Mouse (Mus musculus) NIH3T3 (cell line): Measurements from ENCODE around the gene Spem2.
"Not testable (repeated sequence)": the region's sequence is repeated elsewhere in the genome, so short reads cannot be mapped to it uniquely, and the experiment has no call there.

ENCODE experiments used
- DNase-seq: peaks from one replicate; pipeline ENCODE4 v3.0.0-alpha.2; 2012; ENCODE audit warnings: low read depth

Spem2 gene

GRCm38 (mm10) chr11:69818365-69818764 is at the start of gene Spem2:
Gene Spem2, minus strand, starts transcription at chr11:69818465.
- DNase-seq = no peak

GRCm38 (mm10) chr11:69867335-69867734 is 49.1 kb upstream of the Spem2 start:
- DNase-seq = no peak

- no peak for DNase-seq
These were observed 47.3 kb upstream of the Spem2 start for GRCm38 (mm10) chr11:69865561-69865960.

GRCm38 (mm10) chr11:69864138-69864860 is 46.0 kb upstream of the Spem2 start:
- DNase-seq = no peak

GRCm38 (mm10) chr11:69863729-69864128 is 45.5 kb upstream of the Spem2 start:
- DNase-seq = not testable (repeated sequence)

GRCm38 (mm10) chr11:69858113-69858998 is 40.1 kb upstream of the Spem2 start, which contains the start of gene Tnk1:
Gene Tnk1, minus strand, starts transcription at chr11:69858730.
- no peak for DNase-seq

GRCm38 (mm10) chr11:69855347-69855746 is 37.1 kb upstream of the Spem2 start:
- no peak for DNase-seq

GRCm38 (mm10) chr11:69854680-69855079 is 36.4 kb upstream of the Spem2 start:
- DNase-seq = no peak

GRCm38 (mm10) chr11:69853994-69854393 is 35.7 kb upstream of the Spem2 start:
- no peak for DNase-seq

GRCm38 (mm10) chr11:69850754-69851153 is 32.5 kb upstream of the Spem2 start:
- DNase-seq = no peak

GRCm38 (mm10) chr11:69849884-69850283 is 31.6 kb upstream of the Spem2 start:
- DNase-seq = no peak

- DNase-seq = no peak
These were observed 30.9 kb upstream of the Spem2 start for GRCm38 (mm10) chr11:69849128-69849527.

- no peak for DNase-seq
These were observed 29.8 kb upstream of the Spem2 start for GRCm38 (mm10) chr11:69848021-69848420.

GRCm38 (mm10) chr11:69846738-69847688 is 28.7 kb upstream of the Spem2 start:
- peak; percentile 73 for DNase-seq

GRCm38 (mm10) chr11:69846198-69846680 is 28.0 kb upstream of the Spem2 start, which contains the start of gene Plscr3:
Gene Plscr3, plus strand, starts transcription at chr11:69846376.
- DNase-seq = peak; percentile 94

- peak; percentile 69 for DNase-seq
These were observed 20.4 kb upstream of the Spem2 start for GRCm38 (mm10) chr11:69838714-69839104.

GRCm38 (mm10) chr11:69837952-69838713 is 19.9 kb upstream of the Spem2 start, which contains the start of gene Tmem256:
Gene Tmem256, plus strand, starts transcription at chr11:69838514.
- DNase-seq = peak; percentile 98

- no peak for DNase-seq
These were observed 19.3 kb upstream of the Spem2 start, which contains the start of gene Nlgn2 for GRCm38 (mm10) chr11:69837604-69837951. Gene Nlgn2, minus strand, starts transcription at chr11:69837784.

- peak; percentile 66 for DNase-seq
These were observed 18.7 kb upstream of the Spem2 start for GRCm38 (mm10) chr11:69836703-69837576.

GRCm38 (mm10) chr11:69835966-69836335 is 17.7 kb upstream of the Spem2 start:
- DNase-seq = no peak
